Mouse (Mus musculus) 416B (cell line): ENCODE measurements around the gene Mien1.

Source experiments
- DNase-seq: peaks from one replicate; pipeline ENCODE4 v3.0.0; 2011; ENCODE audit warnings: low read depth

The Mien1 gene

DNA sequence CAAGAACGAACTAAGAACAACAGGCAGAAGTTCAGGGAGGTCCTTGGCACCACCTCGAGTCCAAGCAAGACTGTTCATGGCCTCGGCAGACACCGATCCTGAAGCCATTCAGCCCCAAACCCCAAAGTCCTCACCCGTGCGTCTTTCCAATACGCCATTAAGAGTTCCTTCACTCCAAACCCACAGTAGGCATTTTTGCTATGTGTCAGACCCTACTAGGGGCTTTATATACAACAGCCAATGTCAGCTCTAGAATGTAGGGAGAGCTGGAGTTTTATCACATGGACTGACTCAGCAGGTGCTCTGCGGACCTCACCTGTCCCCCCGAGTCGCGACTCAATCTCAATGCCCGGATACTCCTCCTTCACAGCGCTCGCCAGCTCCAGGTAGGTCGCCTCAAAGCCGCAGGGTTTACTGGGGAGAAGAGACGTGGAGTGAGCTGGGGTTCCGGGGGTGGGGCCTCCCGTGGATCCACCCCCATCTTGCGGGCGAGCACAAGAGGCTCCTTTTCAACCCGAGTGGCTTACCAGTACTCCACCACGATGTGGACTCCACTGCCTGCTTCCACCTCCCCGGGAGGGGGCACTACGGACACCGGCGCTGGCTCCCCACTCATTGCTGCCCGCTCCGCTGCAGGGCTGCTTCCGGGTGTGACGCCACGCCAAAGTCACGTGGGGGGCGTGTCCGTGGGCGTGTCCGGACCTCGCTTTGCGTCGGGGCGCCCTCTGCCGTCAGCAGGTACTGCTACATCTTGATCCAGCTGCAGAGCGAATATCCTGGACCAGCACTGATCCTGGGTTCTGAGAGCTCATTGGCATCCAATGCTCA, at the start of gene Mien1:
Mien1 (minus strand) TSS at position 661 of the 828 bp plus-strand sequence.
- DNase-seq, result peak; percentile 93

DNA sequence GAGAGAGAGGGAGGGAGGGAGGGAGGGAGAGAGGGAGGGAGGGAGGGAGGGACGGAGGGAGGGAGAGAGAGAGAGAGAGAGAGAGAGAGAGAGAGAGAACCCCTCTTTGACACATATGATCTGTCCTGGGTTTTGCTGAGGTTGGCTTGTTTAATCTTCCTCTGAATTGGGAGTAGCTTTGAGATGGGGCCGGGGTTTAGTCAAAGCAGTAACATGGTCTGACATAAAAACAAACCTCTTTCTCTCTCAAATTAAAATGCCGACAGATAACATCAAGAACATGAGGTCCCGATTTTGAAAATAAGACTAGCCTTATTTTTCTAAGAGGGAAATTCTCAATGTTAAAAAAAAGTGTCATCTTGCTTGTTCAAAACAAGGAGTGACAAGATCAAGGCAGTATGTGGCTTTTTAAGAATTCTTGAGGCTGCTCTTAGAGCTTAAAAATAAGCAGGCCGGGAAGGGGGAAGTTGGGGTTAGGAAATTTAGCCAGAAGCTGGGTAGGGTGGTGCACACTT, 48.8 kb upstream of the Mien1 start:
- DNase-seq, result no peak

DNA sequence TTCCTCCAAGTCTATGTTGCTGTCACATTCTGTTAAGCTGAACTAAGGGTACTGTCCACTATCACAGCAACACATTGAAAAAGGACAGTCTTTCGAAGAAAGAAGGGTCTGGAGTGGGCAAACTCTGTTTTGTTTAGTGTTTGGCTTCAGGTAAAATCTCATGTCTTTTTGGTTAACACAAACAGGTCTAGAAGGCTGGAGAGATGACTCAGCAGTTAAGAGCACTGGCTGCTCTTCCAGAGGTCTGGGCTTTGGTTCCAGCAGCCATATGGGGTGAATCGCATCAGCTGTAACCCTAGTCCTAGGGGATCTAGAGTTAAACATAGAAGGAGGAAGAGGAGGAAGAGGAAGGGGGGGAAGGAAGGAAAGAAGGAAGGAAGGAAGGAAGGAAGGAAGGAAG, 47.0 kb upstream of the Mien1 start:
- DNase-seq, result no peak

DNA sequence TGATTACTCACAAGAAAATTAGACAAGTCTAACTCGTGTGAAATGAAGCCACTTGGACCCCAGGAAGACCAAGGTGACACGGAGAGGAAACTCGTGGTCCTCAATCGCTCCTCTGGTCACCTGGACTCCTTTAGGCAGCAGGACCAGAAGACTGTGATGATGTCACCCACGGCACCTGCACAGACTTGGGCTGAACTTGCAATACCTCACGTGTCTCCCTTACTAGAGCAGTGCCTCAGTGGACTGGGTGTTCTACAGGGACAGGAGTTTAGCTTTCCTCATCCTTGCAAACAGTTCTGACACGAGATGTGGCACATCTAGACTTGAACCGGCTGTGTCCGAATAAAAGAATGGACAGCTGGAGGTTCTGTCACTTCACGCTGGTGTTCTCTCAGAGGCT, 43.3 kb upstream of the Mien1 start:
- DNase-seq, result no peak

DNA sequence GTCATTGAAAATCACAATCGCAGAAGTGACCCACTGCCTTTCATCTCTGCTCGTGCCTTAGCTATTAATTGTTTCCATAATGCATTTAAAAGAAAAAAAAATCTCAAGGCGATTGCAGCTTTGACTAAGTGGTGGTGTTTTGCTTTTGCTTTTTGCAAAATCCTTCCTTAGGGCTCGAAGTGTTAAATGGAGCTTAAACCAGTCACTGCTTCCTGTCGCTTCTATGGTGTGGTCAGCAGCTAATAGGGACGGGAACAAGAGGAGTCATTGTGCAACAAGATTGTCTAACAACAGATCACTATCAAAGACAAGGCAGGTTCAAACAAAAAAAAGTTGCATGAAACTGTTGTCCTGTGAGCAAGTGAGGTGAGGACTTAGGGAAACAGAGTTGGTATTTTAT, 42.4 kb upstream of the Mien1 start:
- DNase-seq, result peak; percentile 90

DNA sequence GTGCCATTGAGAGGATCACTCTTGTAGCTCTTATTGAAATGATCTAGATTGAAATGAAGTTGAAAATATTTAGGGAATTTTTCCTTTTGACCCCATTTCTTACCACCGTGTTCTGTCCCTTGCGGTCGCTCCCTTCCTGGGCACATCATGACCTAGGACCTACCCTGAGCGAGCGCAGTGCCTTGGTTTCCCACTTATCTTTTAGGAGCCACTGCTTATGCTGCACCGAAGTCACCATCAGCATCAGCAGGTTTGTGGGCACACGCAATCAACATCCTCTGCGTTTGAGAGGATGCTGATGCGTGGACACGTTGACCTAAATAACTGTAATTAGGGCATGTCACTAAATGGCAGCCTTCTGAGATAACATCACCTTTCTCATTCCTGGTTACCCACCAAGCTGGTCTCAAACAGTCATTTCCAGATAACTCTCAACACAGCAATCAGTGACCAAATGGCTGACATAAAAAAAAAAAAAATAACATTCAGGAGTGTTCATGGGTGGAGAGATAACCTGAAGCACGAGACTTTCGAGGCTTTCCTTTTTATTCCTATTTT, 41.2 kb upstream of the Mien1 start:
- peak; percentile 9 for DNase-seq

DNA sequence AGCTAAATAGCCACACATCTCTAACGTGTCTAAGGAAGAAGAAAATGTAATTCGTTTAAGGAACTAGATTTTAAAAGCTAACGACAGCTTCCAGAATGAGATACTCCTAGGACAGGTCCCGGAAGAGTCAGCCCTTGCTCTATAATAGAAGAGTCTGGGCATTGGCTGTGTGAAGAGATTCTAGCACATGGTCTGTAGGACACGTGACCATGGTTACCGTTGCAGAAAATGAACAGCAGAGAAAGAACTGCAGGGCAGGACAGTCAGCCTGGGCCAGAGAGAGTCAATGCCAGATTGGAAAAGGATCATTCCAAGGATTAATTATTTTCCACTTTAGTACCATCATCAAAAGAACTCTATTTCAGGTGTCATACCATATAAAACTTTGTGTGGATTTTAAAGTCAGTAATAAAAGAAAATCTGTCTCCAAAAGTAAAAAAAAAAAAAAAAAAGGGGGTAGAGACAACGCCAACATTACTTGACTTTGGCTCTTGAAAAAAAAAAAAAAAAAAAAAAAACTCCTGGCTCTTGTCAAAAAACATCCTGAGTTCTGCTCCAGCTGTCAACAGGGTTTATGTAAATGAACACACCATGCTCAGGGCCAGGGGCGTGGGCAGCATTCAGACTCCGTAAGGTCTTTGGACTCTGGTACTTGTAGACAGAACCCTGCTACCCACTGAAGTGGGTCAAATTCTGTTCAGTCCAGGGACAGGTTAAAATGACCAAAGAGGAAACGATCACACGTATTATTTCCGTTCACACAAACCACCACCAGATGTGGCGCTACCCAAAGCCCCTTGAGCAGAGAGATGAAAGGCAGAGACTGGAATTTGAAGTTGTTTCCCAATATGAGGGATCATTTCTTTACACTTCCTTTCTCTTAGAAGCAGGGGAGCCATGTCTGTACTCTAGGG, 40.5 kb upstream of the Mien1 start:
- peak; percentile 38 for DNase-seq

DNA sequence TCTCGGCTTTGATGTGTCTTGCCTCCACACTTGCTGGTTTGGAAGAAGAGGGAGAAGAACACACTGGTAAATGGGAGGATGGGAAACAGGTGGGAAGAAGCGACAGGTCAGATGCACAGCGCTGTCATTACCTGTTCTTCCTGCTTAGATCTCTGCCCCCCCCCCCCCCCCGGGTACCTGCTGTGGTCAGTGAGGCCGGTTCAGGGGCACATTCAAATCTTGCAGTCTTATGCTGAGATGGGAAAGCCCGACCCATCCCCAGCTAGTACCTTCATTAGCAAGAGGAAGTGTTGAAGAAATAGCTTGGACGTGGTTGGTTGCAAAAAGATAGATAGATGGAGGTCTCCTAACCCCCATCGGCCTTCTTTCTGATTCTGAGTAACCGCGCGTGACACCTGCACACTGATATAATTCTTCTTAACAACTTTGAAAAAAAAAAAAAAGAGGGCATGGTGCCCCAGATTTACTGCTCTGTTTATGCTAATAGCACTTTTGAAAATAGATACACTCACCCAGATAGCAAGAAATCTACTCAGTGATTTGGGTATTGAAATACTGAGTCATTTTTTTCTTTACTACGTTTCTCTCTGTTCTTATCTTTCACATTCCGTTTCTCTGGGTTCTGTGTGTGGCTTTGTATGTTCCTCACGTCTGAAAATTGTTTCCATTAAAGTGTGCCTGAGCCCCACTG, 38.4 kb upstream of the Mien1 start:
- no peak for DNase-seq

DNA sequence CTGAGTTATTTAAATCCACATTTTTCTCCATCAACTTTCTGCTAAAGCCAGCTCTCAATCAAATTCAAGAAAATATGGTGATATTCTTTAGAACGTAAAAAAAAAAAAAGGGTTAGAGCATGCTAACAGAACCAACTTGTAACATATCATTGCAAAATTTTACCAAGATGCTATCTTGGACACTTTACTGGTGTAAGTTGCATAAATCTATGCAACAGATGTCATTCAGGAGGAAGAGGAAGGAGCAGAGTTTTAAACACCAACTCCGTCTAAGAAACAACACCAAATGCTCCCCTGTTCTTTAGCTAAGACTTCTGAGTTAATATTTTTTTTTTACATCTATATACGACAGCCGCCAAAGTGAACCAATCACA, 37.6 kb upstream of the Mien1 start:
- DNase-seq, result peak; percentile 52

DNA sequence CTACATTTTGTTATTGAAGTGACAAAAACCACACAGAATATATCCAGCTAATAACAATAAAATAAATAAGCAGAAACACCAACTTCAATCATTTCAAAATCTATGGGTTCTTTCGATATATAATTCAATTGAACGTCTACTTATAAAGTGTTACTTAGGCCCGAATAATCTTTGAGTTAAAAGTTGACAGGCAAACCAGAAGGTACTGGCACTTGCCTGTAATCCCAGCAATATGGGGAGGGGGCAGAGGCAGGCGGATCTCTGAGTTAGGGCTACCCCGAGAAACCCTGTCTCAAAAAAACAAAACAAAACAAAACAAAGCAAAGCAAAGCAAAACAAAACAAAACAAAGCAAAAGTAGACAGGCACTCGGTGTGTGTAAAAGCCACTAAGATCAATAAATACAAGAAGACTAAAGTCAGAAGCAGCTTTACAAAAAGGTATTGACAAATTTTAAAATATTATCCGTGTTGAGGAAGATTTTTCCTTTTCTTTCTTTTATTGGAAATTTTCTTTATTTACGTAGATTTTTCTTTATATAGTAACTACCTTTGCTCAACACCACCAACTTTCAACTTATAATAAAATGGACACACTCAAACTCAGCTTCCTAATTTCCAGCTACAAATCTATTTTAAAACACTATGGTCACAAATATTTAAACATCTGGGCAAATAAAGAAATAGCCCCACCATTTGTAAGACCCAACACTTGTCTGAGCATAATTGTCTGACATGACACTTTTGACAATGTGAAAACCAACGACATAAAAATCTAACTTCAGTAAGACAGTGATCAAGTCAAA, 37.0 kb upstream of the Mien1 start:
- DNase-seq, result no peak

DNA sequence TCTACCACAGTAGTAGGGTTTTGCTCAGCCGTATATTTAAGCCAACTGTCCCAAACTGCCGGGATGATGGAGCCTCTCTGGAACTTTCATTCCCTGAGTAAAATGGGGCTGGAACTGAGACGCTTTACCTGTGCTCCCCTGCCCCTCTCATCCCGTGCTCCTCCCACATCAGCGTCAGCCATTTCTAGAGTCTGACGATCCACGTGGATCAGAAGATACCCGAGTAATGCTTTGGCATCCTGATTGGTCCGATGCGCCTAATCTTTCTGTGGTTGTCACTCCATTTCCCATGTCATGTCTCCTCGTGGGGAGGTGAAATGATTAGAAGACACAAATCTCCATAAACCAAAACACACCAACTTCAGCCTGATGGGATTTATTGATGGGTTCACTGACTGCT, 36.2 kb upstream of the Mien1 start:
- DNase-seq, result no peak

DNA sequence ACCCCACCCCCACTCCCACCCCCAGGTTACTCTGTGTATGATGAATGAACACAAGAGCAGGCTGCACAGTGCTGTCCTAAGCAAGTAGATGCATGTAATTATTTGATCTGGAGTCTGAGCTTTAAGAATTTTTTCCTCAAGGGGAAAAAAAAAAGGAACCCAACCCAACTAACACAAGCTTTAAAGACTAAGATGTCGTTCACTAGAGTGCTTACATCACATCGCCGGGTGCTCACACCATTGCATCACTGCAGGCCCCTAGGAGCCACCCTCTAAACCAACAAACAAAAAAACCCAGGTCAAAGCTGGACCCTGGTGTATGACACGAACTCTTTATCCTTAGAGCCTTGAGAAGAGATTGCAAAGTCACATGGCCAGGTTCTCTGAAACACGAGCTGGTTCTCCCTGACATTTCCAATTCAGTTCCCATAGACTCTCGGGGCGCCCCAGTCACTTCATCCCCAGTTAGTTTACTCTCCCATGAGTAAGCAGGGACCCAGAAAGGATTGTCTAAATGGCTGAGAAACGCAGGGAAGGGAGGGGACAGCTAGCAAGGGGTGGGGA, 35.2 kb upstream of the Mien1 start:
- peak; percentile 20 for DNase-seq

DNA sequence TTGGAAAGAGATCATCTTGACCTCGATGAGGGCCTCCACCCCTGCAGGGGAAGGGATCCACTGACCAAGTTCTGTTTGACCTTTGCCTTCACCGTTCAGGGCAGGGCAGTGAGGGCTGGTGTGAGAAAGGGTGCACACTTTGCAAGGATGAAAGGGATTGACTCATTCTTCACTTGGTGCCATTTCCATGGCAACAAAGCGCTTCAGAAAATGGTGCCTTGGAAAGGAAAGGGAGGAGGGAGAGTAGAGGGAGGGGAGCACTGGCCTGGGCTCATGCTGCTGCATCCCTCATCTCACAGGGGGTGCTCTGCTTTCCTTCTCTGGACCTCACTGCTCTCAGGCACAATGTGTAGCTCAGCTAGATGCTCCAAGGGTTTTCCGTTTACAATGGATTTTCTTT, 33.9 kb upstream of the Mien1 start:
- DNase-seq, result no peak

DNA sequence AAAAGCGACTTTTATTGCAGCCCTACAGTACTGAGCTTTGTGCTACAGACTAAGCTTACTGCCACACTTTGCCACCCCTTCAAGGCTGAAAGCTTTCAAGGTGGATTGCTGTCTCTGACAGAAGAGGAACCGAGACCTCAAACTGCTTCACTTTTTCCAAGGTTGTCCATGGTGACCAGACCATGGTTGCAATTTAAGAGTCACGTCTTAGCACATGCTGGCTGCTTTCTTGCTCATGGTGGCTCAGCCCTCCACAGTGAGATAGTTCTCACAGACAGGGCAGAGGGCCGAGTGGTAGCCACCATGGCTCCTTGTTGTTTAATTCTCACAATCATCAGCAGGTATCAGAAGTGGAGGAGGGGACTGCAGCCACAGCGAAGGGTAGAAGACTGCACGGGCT, 32.0 kb upstream of the Mien1 start:
- no peak for DNase-seq

DNA sequence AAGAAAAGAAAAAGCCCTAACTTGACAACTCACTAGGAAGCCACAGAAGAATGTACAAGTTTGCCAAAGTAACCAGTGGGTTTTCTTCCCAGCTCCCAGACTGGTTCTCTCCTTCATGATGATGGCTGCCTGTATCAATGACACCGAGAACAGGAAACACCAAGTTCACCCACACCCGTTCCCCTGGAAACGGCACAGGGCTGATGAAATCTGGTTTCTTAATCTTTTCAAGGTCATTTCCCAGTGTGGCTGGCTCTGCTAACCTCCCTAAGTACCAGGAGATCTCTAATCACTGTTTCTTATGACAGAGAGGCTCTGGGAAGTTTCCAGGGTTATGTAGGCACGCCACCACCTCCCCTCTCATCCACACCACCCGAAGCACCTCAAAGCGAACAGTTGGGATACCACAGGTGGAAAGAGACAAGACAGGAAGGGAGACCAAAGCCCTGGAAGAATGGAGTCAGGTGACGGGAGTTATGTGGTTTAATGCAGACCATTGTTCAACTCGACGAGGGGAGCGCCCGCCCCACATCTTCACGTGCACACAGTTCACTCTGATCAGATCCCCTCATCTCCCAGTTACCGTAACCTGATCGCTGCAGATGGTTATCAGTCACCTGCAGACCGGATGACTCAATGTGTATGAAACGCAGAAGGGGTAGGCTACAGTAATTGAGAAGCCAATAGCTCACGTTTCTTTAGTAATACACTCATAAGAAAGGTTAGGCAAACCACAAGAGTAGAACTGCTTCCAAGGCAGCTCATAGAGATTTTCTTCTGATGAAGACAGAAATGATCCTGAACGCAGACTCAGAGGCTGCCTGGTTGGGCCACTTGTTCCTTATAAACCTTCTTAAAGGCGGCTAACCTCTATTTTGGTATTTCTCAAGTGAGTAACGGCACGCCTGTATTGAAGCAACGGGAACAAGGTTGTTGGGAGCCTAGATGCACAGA, 31.2 kb upstream of the Mien1 start:
- DNase-seq, result peak; percentile 84

DNA sequence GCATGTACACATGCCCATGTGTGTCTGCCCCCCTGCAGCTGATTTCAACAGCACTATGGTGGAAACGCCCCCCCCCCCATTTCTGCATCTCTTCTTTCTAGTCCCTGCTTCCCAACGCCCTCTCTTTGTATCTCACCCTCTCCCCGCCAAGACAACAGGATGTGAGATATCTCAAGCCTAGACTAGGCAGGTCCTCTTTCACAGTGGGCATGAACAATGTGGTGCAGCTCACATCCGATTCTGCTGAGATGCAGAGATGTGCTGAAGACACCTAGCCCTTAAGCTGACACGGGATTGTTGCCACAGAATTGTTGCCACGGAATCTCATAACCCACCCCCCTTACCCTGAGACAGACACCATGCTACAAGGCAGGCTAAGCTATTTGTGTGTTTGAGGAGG, 25.7 kb upstream of the Mien1 start:
- no peak for DNase-seq

DNA sequence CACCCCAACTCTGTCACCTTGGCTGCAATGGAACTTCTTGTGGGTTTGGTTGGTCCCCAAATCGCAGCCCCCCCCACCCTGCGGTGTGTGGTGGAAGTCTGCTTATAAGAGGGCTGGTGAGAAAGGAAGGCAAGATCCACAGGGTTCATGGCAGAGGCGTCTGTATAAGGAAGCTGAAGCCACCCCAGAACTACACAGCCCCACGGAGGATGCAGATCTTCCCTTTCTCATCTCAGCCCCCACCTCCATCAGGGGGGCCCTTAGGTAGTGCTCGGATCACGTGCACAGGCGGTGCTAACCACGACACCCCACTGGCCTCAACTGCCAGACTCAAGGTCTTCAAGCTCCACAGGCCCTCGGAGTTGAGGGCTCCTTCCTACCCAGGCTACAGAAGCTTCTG, 25.1 kb upstream of the Mien1 start:
- DNase-seq, result no peak

DNA sequence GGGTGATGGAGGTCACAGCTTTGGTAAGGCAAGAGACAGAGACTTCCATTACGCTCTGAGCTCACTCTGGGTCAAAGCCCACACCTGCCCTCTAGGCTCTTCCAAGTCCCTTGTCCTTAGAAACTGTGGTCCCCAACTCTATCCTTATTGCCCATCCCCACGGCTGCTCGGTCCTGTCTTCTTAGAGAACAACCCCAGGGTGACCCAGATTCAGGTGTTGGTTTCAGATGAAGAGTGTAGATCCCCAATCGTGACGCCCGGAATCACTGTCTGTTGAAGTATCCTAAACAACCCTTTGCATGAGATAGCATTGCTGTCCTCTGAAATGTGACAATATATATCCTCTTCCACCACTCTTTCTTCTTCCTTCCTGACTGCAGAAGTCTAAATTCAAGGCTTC, 23.5 kb upstream of the Mien1 start:
- DNase-seq, result no peak

DNA sequence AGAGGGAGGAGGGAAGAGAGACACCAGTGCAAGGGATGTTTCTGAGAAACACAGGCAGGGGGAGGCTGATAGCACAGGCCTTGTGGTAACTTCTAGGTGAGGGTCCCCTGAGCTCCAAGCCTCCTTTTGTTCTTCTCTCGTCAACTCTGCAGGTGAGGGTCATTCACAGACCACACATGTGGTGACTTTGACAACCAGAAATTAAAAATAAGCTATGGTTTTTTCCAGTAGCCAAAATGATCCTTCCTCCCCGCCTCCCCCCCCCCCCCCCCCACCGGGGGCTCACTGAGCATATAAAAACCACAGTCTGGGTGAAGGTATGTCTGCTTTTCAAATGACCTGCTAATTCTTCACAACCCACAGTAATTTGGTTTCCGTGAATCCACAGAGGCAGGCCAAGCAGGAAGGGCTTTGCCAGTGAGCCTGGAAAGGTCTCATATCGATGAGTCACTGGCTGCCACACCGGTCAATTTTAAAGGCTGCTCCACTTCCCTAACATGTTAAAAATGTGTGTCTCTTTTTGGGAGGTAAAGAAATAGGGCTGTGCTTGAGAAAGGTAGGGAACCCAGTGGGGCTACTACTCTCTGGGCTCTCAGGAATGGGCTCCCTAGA, 22.4 kb upstream of the Mien1 start:
- DNase-seq, result peak; percentile 56
